Mouse (Mus musculus) liver, embryonic 15.5 days (tissue): Measurements from ENCODE around the gene Dguok. TPM values are rescaled to one million over a fixed set of nuclear protein-coding genes. Genes with fewer than 3 reads are reported as not detected.

ENCODE experiments used
- ATAC-seq: fragments of 200-750 bp; cut with Nextera tagmentation; 2 replicates; pipeline ENCODE4 v1.8.0; 2017; ENCODE audit warnings: moderate number of reproducible peaks, mild to moderate bottlenecking, moderate library complexity; ENCODE audit not compliant: insufficient read depth
- H3K27ac ChIP-seq: fragments of 300-500 bp; sonication (generic); replicated peaks from 2 replicates; pipeline ENCODE4 v1.5.1; 2015; ENCODE audit warnings: mild to moderate bottlenecking, inconsistent platforms
- H3K27me3 ChIP-seq: fragments of 300-500 bp; sonication (generic); 2 replicates; pipeline ENCODE4 v1.6.1; 2015; ENCODE audit warnings: mild to moderate bottlenecking, inconsistent platforms
- H3K36me3 ChIP-seq: fragments of 300-500 bp; sonication (generic); replicated peaks from 2 replicates; pipeline ENCODE4 v1.6.1; 2015; ENCODE audit warnings: moderate library complexity, mild to moderate bottlenecking, inconsistent platforms
- H3K4me1 ChIP-seq: fragments of 300-500 bp; sonication (generic); replicated peaks from 2 replicates; pipeline ENCODE4 v1.6.1; 2015; ENCODE audit warnings: inconsistent platforms
- H3K4me2 ChIP-seq: fragments of 300-500 bp; sonication (generic); 2 replicates; pipeline ENCODE4 v1.6.1; 2015; ENCODE audit warnings: moderate library complexity, mild to moderate bottlenecking, inconsistent platforms
- H3K4me3 ChIP-seq: fragments of 300-500 bp; sonication (generic); replicated peaks from 2 replicates; pipeline ENCODE4 v1.5.1; 2015; ENCODE audit warnings: mild to moderate bottlenecking, inconsistent platforms
- H3K9ac ChIP-seq: fragments of 300-500 bp; sonication (generic); 2 replicates; pipeline ENCODE4 v1.6.1; 2015; ENCODE audit warnings: moderate library complexity, mild to moderate bottlenecking, inconsistent platforms
- H3K9me3 ChIP-seq: fragments of 300-500 bp; sonication (generic); replicated peaks from 2 replicates; pipeline ENCODE4 v1.6.1; 2016; ENCODE audit warnings: inconsistent platforms
- WGBS: fragments of 180-500 bp; shearing (Covaris S2); methylation state at CpG from one replicate; pipeline ENCODE4 v1.1.7; 2015; ENCODE audit warnings: mixed read lengths; ENCODE audit not compliant: insufficient replicate concordance; 5-methylcytosine and 5-hydroxymethylcytosine counted together
- polyA plus RNA-seq: library from polyadenylated mRNA; unstranded; fragments of >200 nt; fragmentation: Nextera tagmentation; extraction: Ambion mirVana; gene quantifications from 2 replicates; pipeline ENCODE4 v1.2.1, GENCODE M21; 2015

Gene Dguok
- polyA plus RNA-seq, 1 experiment from 2014 or later, result 28.4 TPM

DNA sequence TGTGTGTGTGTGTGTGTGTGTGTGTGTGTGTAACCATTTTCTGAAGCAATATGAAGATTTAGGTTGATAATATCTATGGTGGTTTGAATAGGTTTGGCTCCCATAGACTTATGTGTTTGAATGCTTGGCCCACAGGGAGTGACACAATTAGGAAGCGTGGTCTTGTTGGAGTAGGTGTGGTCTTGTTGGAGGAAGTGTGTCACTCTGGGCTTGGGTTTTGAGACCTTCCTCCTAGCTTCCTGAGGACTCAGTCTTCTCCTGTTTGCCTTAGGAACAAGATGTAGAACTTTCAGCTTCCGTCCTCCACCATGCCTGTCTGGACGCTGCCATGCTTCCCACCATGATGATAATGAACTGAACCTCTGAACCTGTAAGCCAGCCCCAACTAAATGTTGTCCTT lies 11.9 kb upstream of the Dguok start:
- 43% methylated on average over 3 of the region's 3 CpGs for WGBS

DNA sequence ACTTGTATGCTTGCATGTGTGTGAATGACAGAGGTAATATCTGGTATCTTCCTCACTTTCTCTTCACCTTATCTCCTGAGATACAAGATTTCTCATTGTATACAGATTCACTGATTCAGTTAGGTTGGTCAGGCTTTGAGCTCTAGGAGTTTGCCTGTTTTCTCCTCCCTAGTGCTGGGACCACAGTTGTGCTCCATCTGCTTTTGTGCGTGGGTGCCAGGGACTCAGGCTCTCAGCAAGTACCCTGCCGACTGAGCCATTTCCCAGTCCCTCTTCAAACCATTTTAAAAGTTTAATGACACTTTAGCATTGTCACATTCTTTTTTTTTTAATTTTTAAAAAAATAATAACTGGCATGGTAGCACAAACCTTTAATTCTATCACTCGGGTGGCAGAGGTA lies 8.4 kb upstream of the Dguok start:
- Histone ChIP-seq H3K4me1 (no peaks in the 10 kb centered on the region), H3K9ac (no peak overlapping the region), H3K9me3 (no peaks in the 10 kb centered on the region), H3K4me3 (no peak overlapping the region), H3K27ac (no peak overlapping the region), H3K36me3 (no peaks in the 10 kb centered on the region), H3K27me3 (no peaks in the 10 kb centered on the region), H3K4me2 (no peak overlapping the region)
- WGBS, result 59% methylated on average over 3 of the region's 3 CpGs
- ATAC-seq, result no peak

More for the DNA sequence above, 11.9 kb upstream of the Dguok start:
- no peak for ATAC-seq
- H3K27me3 ChIP-seq, result peaks cover 9% of the 10 kb centered on the region; the same call in 1 of the 2 replicates
- H3K27ac ChIP-seq, result no peak overlapping the region
- no peak overlapping the region for H3K4me3 ChIP-seq
- no peak overlapping the region for H3K9ac ChIP-seq
- H3K4me1 ChIP-seq, result peaks cover 10% of the 10 kb centered on the region
- H3K4me2 ChIP-seq, result no peak overlapping the region
- H3K9me3 ChIP-seq, result no peaks in the 10 kb centered on the region
- H3K36me3 ChIP-seq, result no peaks in the 10 kb centered on the region

DNA sequence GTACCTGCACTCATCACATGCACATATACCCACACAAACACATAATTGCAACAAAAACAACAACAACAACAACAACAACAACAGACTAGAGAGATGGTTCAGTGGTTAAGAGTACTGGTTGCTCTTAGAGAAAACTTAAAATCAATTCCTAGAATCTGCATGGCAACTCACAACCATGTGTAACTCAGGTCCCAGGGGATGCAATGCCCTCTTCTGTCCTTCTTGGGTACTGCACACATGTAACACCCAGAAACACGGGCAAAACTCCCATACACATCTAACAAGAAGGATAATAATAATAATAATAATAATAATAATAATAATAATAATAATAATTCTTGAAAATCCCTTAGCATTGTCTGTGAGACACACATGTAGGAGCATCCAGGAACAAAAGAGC lies 5.7 kb upstream of the Dguok start:
- Histone ChIP-seq H3K4me1 (peaks cover 4% of the 10 kb centered on the region), H3K4me3 (no peak overlapping the region), H3K36me3 (no peaks in the 10 kb centered on the region), H3K27me3 (no peaks in the 10 kb centered on the region), H3K9ac (no peak overlapping the region), H3K9me3 (no peaks in the 10 kb centered on the region), H3K27ac (no peak overlapping the region), H3K4me2 (no peak overlapping the region)
- 4% methylated on average over 1 of the region's 1 CpGs for WGBS
- ATAC-seq, result 0 out of 2 replicates have a peak, but pooled peaks have one; percentile 25

DNA sequence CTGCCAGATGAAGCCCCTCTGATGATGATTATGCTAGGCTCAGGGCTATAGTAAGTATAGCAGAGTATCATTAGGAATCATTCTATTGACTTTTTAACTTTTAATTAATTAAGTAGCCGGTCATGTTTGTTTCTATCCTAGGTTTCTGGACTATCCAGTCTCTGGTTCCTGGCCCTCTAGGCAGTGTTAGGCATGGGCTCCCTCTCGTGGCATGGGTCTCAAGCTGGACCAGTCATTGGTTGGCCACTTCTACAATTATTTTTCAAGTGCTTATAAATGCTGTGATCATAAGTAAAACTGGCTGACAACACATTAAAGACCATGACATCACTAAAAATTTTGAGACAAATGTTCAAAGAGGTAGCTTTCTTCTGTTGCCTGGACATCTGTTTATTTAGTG lies 3.4 kb upstream of the Dguok start:
- Histone ChIP-seq H3K27me3 (no peaks in the 10 kb centered on the region), H3K4me1 (peaks cover 24% of the 10 kb centered on the region), H3K36me3 (no peaks in the 10 kb centered on the region), H3K27ac (no peak overlapping the region), H3K9me3 (no peaks in the 10 kb centered on the region), H3K9ac (no peak overlapping the region), H3K4me2 (no peak overlapping the region), H3K4me3 (no peak overlapping the region)
- ATAC-seq, result no peak
- WGBS, result 52% methylated on average over 2 of the region's 2 CpGs

DNA sequence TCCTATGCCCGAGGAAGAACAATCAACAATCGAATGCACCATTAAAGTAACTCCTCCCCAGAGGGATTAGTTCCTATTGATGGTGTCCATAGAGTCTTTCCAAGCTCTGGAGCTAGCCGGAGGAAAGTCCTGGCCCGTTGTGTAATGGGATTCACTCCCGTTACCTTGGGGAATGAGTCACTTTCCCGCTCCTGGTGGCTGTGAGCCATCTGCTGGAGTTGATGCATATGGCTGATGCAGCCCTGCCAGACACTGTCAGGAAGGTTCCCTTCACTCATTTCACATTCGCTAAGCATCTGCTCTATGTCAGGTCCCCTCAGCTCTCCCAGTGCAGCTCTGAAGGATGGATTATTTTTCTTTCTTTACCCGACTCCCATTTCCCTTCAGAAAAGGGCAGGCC lies 2.7 kb upstream of the Dguok start:
- H3K4me2 ChIP-seq, result no peak overlapping the region
- 53% methylated on average over 8 of the region's 8 CpGs for WGBS
- no peaks in the 10 kb centered on the region for H3K9me3 ChIP-seq
- no peak for ATAC-seq
- H3K27ac ChIP-seq, result no peak overlapping the region
- H3K27me3 ChIP-seq, result no peaks in the 10 kb centered on the region
- peaks cover 31% of the 10 kb centered on the region for H3K4me1 ChIP-seq
- H3K4me3 ChIP-seq, result no peak overlapping the region
- H3K9ac ChIP-seq, result no peak overlapping the region
- H3K36me3 ChIP-seq, result no peaks in the 10 kb centered on the region

DNA sequence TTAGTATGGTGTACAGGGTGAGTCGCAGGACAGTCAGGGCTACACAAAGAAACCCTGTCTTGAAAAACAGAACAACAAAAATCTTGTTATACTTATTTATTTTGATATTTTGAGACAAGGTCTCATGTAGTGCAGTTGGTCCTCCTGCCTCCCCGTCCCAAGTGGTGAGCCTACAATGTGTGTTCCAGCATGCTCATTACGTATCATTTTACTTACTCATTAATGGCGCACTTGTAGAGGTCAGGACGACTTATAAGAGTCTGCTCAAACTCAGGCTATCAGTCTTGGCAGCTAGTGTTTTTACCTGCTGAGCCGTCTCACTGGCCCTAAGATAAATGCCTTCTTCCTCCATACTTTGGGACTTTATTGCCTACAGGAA lies 388 bp upstream of the Dguok start:
- Histone ChIP-seq H3K27me3 (no peaks in the 10 kb centered on the region), H3K9me3 (no peaks in the 10 kb centered on the region), H3K9ac (peak overlapping the region; percentile 49), H3K4me3 (peak overlapping the region; percentile 77), H3K27ac (peak overlapping the region; percentile 98), H3K4me2 (peak overlapping the region; percentile 93), H3K36me3 (no peaks in the 10 kb centered on the region), H3K4me1 (peaks cover 47% of the 10 kb centered on the region)
- ATAC-seq, result 0 out of 2 replicates have a peak, but pooled peaks have one; percentile 4
- 21% methylated on average over 6 of the region's 6 CpGs for WGBS

DNA sequence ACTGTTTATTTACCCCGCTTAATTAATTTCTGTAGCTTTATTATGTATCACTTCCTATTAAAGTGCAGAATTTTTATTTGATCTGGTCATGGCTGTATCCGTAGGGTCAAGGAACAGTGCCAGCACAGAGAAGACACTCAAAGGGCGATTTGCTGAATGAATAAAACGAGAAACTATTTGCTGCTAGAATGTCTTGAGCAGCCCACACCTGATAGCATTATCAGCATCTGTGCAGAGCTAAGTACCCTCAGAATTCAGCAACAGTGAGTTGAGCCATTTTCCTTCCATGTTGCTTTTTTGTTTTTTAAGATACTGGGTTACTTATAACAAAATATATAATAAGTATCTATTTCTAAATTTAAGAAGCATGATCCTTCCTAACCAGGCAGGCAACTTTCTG lies 1.2 kb downstream of the Dguok start:
- no peaks in the 10 kb centered on the region for H3K27me3 ChIP-seq
- H3K9me3 ChIP-seq, result no peaks in the 10 kb centered on the region
- H3K9ac ChIP-seq, result peak overlapping the region; percentile 73
- peaks cover 48% of the 10 kb centered on the region for H3K4me1 ChIP-seq
- H3K36me3 ChIP-seq, result peaks cover under 1% of the 10 kb centered on the region; the same call in 1 of the 2 replicates
- no peak for ATAC-seq
- peak overlapping the region; percentile 77 for H3K4me3 ChIP-seq
- H3K27ac ChIP-seq, result peak overlapping the region; percentile 98
- WGBS, result 42% methylated on average over 4 of the region's 4 CpGs
- H3K4me2 ChIP-seq, result peak overlapping the region; percentile 93

DNA sequence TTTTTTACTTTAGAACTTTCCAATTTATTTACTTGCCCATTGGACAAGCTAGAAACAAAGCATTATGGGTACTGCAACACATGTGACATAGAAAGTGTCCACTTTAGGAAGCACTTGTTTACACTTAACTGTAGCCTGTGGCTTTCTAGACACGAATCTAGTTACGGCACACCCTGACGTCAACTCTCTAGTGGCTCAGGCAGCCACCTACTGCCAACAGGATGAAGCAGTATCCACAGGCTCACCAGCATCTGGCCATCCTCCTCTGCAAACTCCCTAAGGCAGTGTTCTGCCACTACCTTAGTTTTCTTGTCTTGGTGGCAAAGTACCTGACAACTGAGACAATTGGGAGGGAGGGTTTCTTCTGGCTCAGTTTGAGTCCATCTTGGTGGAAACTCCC lies 3.4 kb downstream of the Dguok start:
- Histone ChIP-seq H3K4me3 (no peak overlapping the region), H3K4me1 (peaks cover 48% of the 10 kb centered on the region), H3K4me2 (no peak overlapping the region), H3K36me3 (peaks cover 3% of the 10 kb centered on the region; the same call in 1 of the 2 replicates), H3K27ac (no peak overlapping the region), H3K27me3 (no peaks in the 10 kb centered on the region), H3K9ac (no peak overlapping the region), H3K9me3 (no peaks in the 10 kb centered on the region)
- WGBS, result 60% methylated on average over 3 of the region's 3 CpGs
- ATAC-seq, result no peak

DNA sequence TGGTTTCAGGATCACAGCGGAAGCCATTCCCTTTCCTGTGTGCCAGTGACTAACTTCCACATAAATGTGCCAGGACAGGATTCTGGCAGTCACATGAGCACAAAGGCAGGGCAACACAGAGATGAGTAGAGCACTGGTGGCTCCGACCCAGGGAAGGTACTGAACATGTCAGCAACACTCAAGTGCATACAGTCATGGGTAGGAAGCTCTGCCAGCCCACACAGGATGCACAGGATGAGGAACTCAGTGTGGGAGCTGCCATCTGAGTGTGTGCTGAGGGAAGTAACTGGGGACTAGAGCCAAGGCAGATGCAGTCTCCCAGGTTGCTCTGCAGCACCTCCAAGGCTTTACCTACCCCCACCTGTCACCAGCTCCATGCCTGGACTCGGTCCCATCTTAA lies 4.1 kb downstream of the Dguok start:
- H3K4me3 ChIP-seq, result no peak overlapping the region
- no peaks in the 10 kb centered on the region for H3K27me3 ChIP-seq
- WGBS, result 45% methylated on average over 3 of the region's 3 CpGs
- H3K9ac ChIP-seq, result no peak overlapping the region
- peaks cover 3% of the 10 kb centered on the region; the same call in 1 of the 2 replicates for H3K36me3 ChIP-seq
- H3K27ac ChIP-seq, result 0 out of 2 replicates have a peak overlapping the region, but pooled peaks have one; percentile 2
- no peak overlapping the region for H3K4me2 ChIP-seq
- H3K9me3 ChIP-seq, result no peaks in the 10 kb centered on the region
- peaks cover 46% of the 10 kb centered on the region for H3K4me1 ChIP-seq
- ATAC-seq, result no peak

DNA sequence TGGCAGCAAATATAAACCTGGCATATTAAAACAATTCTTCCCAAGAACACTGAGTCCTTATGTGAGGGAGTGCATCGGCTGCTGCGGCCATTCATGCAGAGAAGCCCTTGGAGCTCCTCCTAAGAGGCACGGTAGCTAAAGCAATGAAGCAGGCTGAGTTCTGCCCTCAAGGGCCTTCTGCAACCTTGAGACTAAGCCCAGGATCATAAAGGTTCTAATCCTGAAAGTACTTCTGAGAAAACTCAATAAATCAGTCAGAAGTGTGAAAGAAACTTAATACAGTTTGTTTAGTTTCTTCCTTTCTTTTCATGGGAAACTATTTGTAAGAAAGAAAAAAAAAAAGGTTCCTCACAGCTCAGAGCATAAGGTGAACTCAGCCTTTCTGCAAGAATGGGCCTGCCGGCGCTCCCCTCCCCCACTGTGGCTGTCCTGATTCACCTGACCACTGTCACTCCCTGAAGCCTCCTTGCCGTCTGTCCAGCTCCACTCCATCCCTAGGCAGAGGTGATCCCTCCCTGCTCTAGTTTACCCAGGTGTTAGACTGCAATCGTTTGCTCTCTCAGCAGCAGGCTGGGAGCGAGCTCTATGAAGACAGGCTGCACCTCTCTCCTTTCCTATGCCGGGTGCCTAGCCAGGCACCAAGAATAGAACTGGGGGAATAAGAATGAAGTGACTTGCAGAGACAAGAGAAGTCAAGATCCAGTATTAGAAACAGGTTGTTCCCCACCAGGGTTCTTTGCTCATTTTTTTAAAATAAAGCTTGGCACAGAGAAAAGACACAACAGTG lies 5.1 kb downstream of the Dguok start:
- ATAC-seq, result no peak
- no peak overlapping the region for H3K4me3 ChIP-seq
- H3K9me3 ChIP-seq, result no peaks in the 10 kb centered on the region
- no peaks in the 10 kb centered on the region for H3K27me3 ChIP-seq
- no peak overlapping the region for H3K4me2 ChIP-seq
- no peak overlapping the region for H3K27ac ChIP-seq
- peaks cover 3% of the 10 kb centered on the region; the same call in 1 of the 2 replicates for H3K36me3 ChIP-seq
- WGBS, result 68% methylated on average over 9 of the region's 9 CpGs
- H3K9ac ChIP-seq, result no peak overlapping the region
- H3K4me1 ChIP-seq, result peaks cover 46% of the 10 kb centered on the region

DNA sequence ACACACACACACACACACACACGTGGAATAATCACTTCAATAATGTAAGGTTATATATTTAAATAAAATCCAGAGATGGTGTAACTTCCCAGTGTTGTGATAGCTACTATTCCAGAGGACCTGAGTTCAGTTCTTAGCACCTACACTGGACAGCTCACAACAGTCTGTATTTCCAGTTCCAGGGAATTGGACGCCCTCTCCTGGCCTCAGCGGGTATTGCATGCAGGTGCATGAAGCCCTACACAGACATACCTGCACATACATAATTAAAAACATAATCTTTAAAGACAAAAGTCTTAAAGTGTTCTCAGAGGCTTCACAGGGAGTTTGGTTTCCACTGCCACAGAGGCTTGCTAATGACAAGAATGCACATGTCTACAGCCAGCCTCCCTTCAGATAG lies 6.3 kb downstream of the Dguok start:
- Histone ChIP-seq H3K9ac (no peak overlapping the region), H3K9me3 (no peaks in the 10 kb centered on the region), H3K27me3 (no peaks in the 10 kb centered on the region), H3K4me2 (no peak overlapping the region), H3K27ac (no peak overlapping the region), H3K4me1 (peaks cover 39% of the 10 kb centered on the region), H3K36me3 (peaks cover 3% of the 10 kb centered on the region; the same call in 1 of the 2 replicates), H3K4me3 (no peak overlapping the region)
- ATAC-seq, result no peak
- WGBS, result 57% methylated on average over 3 of the region's 3 CpGs
